Mouse (Mus musculus) layer of hippocampus, postnatal 25 days (tissue): ENCODE measurements at regions not wholly inside any gene's neighbourhood (a gene's known extent, or its start where the extent isn't known, plus 50 kb on each side); places are given as distances from the start of the nearest gene placed in this dataset.
"Not testable (repeated sequence)": the region's sequence is repeated elsewhere in the genome, so short reads cannot be mapped to it uniquely, and the experiment has no call there.

Source experiments
- DNase-seq, 2 experiments: peaks; one replicate each; pipeline ENCODE4 v3.0.0; 2022; ENCODE audit warnings: mixed read lengths in 2 of 2, low spot score in 1 of 2; ENCODE audit errors: extremely low spot score in 1 of 2

GRCm38 (mm10) chr17:76703823-76704222 is 1152.1 kb upstream of the Fam98a start:
- no peak for DNase-seq

- DNase-seq: no peak
These were observed 1144.5 kb upstream of the Fam98a start for GRCm38 (mm10) chr17:76696219-76696618.

- no peak for DNase-seq
These were observed 1106.3 kb upstream of the Fam98a start for GRCm38 (mm10) chr17:76658056-76658455.

GRCm38 (mm10) chr17:76625976-76626375 is 1074.2 kb upstream of the Fam98a start:
- peak; percentile 25 to 37 for DNase-seq

- no peak for DNase-seq
These were observed 1053.5 kb upstream of the Fam98a start for GRCm38 (mm10) chr17:76605237-76605636.

- no peak for DNase-seq
These were observed 1026.6 kb upstream of the Fam98a start for GRCm38 (mm10) chr17:76578323-76578722.

- no peak for DNase-seq
These were observed 1008.0 kb upstream of the Fam98a start for GRCm38 (mm10) chr17:76559725-76560124.

GRCm38 (mm10) chr17:76545566-76545965 is 993.8 kb upstream of the Fam98a start:
- no peak for DNase-seq

GRCm38 (mm10) chr17:76535772-76536171 is 984.0 kb upstream of the Fam98a start:
- DNase-seq: no peak

GRCm38 (mm10) chr17:76501732-76502131 is 950.0 kb upstream of the Fam98a start:
- DNase-seq: no peak

GRCm38 (mm10) chr17:76500446-76500845 is 948.7 kb upstream of the Fam98a start:
- no peak for DNase-seq

GRCm38 (mm10) chr17:76499981-76500380 is 948.2 kb upstream of the Fam98a start:
- not testable (repeated sequence) for DNase-seq

GRCm38 (mm10) chr17:76487347-76487746 is 935.6 kb upstream of the Fam98a start:
- no peak for DNase-seq

- DNase-seq: no peak
These were observed 932.4 kb upstream of the Fam98a start for GRCm38 (mm10) chr17:76484130-76484529.

- no peak for DNase-seq
These were observed 899.6 kb upstream of the Fam98a start for GRCm38 (mm10) chr17:76451296-76451834.
